Mouse (Mus musculus) common myeloid progenitor, adult 5-6 weeks (primary cell): Measurements from ENCODE around the gene Chrnb1. TPM values are rescaled to one million over a fixed set of nuclear protein-coding genes. Genes with fewer than 3 reads are reported as not detected.
A peak's percentile ranks its signal among the peaks of the same experiment; 100 is the strongest.

Experiments
- ATAC-seq: replicated peaks from 2 replicates; pipeline ENCODE4 v1.8.0; 2016; ENCODE audit warnings: low read depth, mild to moderate bottlenecking, moderate TSS enrichment, inconsistent platforms; ENCODE audit not compliant: poor library complexity, severe bottlenecking
- total RNA-seq: library from RNA; stranded (forward); fragments of 200-1000, 187-1606 nt; gene quantifications from 2 replicates; pipeline ENCODE4 v1.2.3, GENCODE M21; 2017

Gene Chrnb1
- total RNA-seq = 0.27 and 1.5 TPM in 2 replicates

GRCm38 (mm10) chr11:69795168-69795982 lies at the start of gene Chrnb1:
Gene Chrnb1, minus strand, starts transcription at chr11:69795943.
- ATAC-seq = peak; percentile 98

- no peak for ATAC-seq
Measured at GRCm38 (mm10) chr11:69838714-69839104, 43.0 kb upstream of the Chrnb1 start.

- peak; percentile 81 for ATAC-seq
Measured at GRCm38 (mm10) chr11:69837952-69838713, 42.4 kb upstream of the Chrnb1 start, which contains the start of gene Tmem256. Gene Tmem256, plus strand, starts transcription at chr11:69838514.

- ATAC-seq = peak; percentile 6; the same call in 1 of the 2 replicates
Measured at GRCm38 (mm10) chr11:69837604-69837951, 41.8 kb upstream of the Chrnb1 start, which contains the start of gene Nlgn2. Gene Nlgn2, minus strand, starts transcription at chr11:69837784.

- ATAC-seq = no peak
Measured at GRCm38 (mm10) chr11:69836703-69837576, 41.2 kb upstream of the Chrnb1 start.

- no peak for ATAC-seq
Measured at GRCm38 (mm10) chr11:69835966-69836335, 40.2 kb upstream of the Chrnb1 start.

GRCm38 (mm10) chr11:69835326-69835965 lies 39.7 kb upstream of the Chrnb1 start:
- ATAC-seq = no peak

GRCm38 (mm10) chr11:69834001-69834549 lies 38.3 kb upstream of the Chrnb1 start:
- peak; percentile 10; the same call in 1 of the 2 replicates for ATAC-seq

- no peak for ATAC-seq
Measured at GRCm38 (mm10) chr11:69833554-69833953, 37.8 kb upstream of the Chrnb1 start.

- no peak for ATAC-seq
Measured at GRCm38 (mm10) chr11:69828832-69829231, 33.1 kb upstream of the Chrnb1 start.

GRCm38 (mm10) chr11:69823456-69823855 lies 27.7 kb upstream of the Chrnb1 start:
- no peak for ATAC-seq

- no peak for ATAC-seq
Measured at GRCm38 (mm10) chr11:69822080-69822479, 26.3 kb upstream of the Chrnb1 start, which contains the start of gene Spem1. Gene Spem1, minus strand, starts transcription at chr11:69822180.

- ATAC-seq = no peak
Measured at GRCm38 (mm10) chr11:69818871-69819270, 23.1 kb upstream of the Chrnb1 start.

- no peak for ATAC-seq
Measured at GRCm38 (mm10) chr11:69818365-69818764, 22.6 kb upstream of the Chrnb1 start, which contains the start of gene Spem2. Gene Spem2, minus strand, starts transcription at chr11:69818465.

- no peak for ATAC-seq
Measured at GRCm38 (mm10) chr11:69816520-69816919, 20.8 kb upstream of the Chrnb1 start.

- ATAC-seq = no peak
Measured at GRCm38 (mm10) chr11:69815155-69815554, 19.4 kb upstream of the Chrnb1 start, which contains the start of gene Gm39566. Gene Gm39566, minus strand, starts transcription at chr11:69815298.

- no peak for ATAC-seq
Measured at GRCm38 (mm10) chr11:69810280-69810679, 14.5 kb upstream of the Chrnb1 start.

- ATAC-seq = no peak
Measured at GRCm38 (mm10) chr11:69807641-69808040, 11.9 kb upstream of the Chrnb1 start.

- ATAC-seq = no peak
Measured at GRCm38 (mm10) chr11:69806378-69806777, 10.6 kb upstream of the Chrnb1 start.
